Mouse (Mus musculus) limb, embryonic 14.5 days (tissue): ENCODE results near the gene Utp4. TPM values are rescaled to one million over a fixed set of nuclear protein-coding genes. Genes with fewer than 3 reads are reported as not detected.

Experiments
- ATAC-seq: fragments of 200-750 bp; cut with Nextera tagmentation; 2 replicates; pipeline ENCODE4 v1.8.0; 2017; ENCODE audit warnings: low read depth, moderate number of reproducible peaks, moderate TSS enrichment; ENCODE audit not compliant: low FRiP score
- DNase-seq: peaks from one replicate; pipeline ENCODE4 v3.0.0-alpha.2; 2015; ENCODE audit warnings: low spot score
- H3K27ac ChIP-seq: fragments of 300-500 bp; sonication (generic); replicated peaks from 2 replicates; pipeline ENCODE4 v1.5.1; 2014; ENCODE audit warnings: low read depth, mild to moderate bottlenecking, low read length, moderate library complexity, mixed read lengths
- H3K27me3 ChIP-seq: fragments of 300-500 bp; sonication (generic); 2 replicates; pipeline ENCODE4 v1.6.1; 2014; ENCODE audit warnings: low read length, mixed read lengths; ENCODE audit not compliant: control insufficient read depth, insufficient read depth
- H3K36me3 ChIP-seq: fragments of 300-500 bp; sonication (generic); 2 replicates; pipeline ENCODE4 v1.6.1; 2014; ENCODE audit warnings: mild to moderate bottlenecking, low read length, moderate library complexity, mixed read lengths; ENCODE audit not compliant: control insufficient read depth, insufficient read depth
- H3K4me1 ChIP-seq: fragments of 300-500 bp; sonication (generic); 2 replicates; pipeline ENCODE4 v1.6.1; 2014; ENCODE audit warnings: antibody characterized with exemption, low read length, mixed read lengths; ENCODE audit not compliant: control insufficient read depth, insufficient read depth
- H3K4me2 ChIP-seq: fragments of 300-500 bp; sonication (generic); replicated peaks from 2 replicates; pipeline ENCODE4 v1.6.1; 2014; ENCODE audit warnings: low read depth, mild to moderate bottlenecking, low read length, moderate library complexity; ENCODE audit not compliant: severe bottlenecking
- H3K4me3 ChIP-seq: fragments of 300-500 bp; sonication (generic); replicated peaks from 2 replicates; pipeline ENCODE4 v1.5.1; 2014; ENCODE audit warnings: low read length
- H3K9ac ChIP-seq: fragments of 300-500 bp; sonication (generic); 2 replicates; pipeline ENCODE4 v1.6.1; 2014; ENCODE audit warnings: mild to moderate bottlenecking, low read depth, low read length, moderate library complexity; ENCODE audit not compliant: severe bottlenecking
- H3K9me3 ChIP-seq: fragments of 300-500 bp; sonication (generic); 2 replicates; pipeline ENCODE4 v1.6.1; 2016; ENCODE audit warnings: low read length; ENCODE audit not compliant: control insufficient read depth
- POLR2A ChIP-seq: fragments of 200-500 bp; IDR thresholded peaks from 2 replicates; pipeline ENCODE4 v1.8.0; 2012; ENCODE audit warnings: inconsistent platforms, mild to moderate bottlenecking, moderate library complexity, borderline replicate concordance; ENCODE audit not compliant: insufficient read depth, insufficient read length; ENCODE audit errors: extremely low read depth
- WGBS: fragments of 180-500 bp; shearing (Covaris S2); extraction: QIAGEN DNeasy Blood & Tissue Kit; methylation state at CpG from one replicate; pipeline ENCODE4 v1.1.7; 2014; 5-methylcytosine and 5-hydroxymethylcytosine counted together
- polyA plus RNA-seq, 2 experiments: library from polyadenylated mRNA; depleted of rRNA in 1 of 2; stranded (reverse) in 1 of 2; unstranded in 1 of 2; fragments of >200 nt; fragmentation: Nextera tagmentation in 1 of 2; extraction: Ambion mirVana in 1 of 2; gene quantifications; 2 replicates each; pipeline versions ENCODE4 v1.2.1 to v1.2.3; 2012 to 2014

Utp4 gene
- polyA plus RNA-seq, 2 experiments, result 53.3 to 61.9 TPM

- Histone ChIP-seq H3K4me2 (peak overlapping the region; percentile 81), H3K4me3 (peak overlapping the region; percentile 90), H3K27me3 (no peaks in the 10 kb centered on the region), H3K9me3 (no peaks in the 10 kb centered on the region), H3K4me1 (peaks cover 20% of the 10 kb centered on the region), H3K36me3 (no peaks in the 10 kb centered on the region), H3K27ac (no peak overlapping the region), H3K9ac (peak overlapping the region; percentile 91)
- DNase-seq (no peak), ATAC-seq (no peak)
- no peak for TF ChIP-seq POLR2A
- 20% methylated on average over 14 of the region's 14 CpGs for WGBS
These were observed 43.8 kb downstream of the Utp4 start for GRCm38 (mm10) chr8:106937081-106937800.

DNA sequence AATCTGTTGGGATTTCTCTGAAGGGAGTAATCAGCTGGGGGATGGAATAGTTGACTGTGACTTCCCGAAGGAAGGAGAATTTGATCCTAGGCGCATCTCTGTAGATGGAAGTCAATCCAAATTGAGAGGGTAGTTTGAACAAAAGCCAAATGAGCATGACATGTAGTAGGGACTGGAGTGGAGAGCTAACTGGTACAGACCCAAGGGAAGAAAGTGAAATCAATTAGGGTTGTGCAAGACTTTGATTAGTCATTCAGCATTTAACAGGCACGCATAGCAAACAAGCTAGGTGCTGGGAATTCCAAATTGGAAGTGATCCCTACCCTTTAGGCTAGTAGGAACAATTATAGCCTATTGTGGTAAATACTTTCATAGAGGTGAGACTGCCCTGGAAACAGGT lies 48.4 kb downstream of the Utp4 start:
- no peak for TF ChIP-seq POLR2A
- no peak for ATAC-seq
- no peak overlapping the region for H3K4me2 ChIP-seq
- DNase-seq, result no peak
- peaks cover 16% of the 10 kb centered on the region for H3K4me1 ChIP-seq
- H3K27me3 ChIP-seq, result no peaks in the 10 kb centered on the region
- WGBS, result 89% methylated on average over 3 of the region's 3 CpGs
- no peaks in the 10 kb centered on the region for H3K9me3 ChIP-seq
- H3K27ac ChIP-seq, result no peak overlapping the region
- H3K36me3 ChIP-seq, result no peaks in the 10 kb centered on the region
- no peak overlapping the region for H3K4me3 ChIP-seq
- H3K9ac ChIP-seq, result no peak overlapping the region

GRCm38 (mm10) chr8:106943874-106944418 lies 50.5 kb downstream of the Utp4 start:
- TF ChIP-seq POLR2A, result no peak
- WGBS, result 89% methylated on average over 3 of the region's 3 CpGs
- H3K9me3 ChIP-seq, result no peaks in the 10 kb centered on the region
- H3K4me2 ChIP-seq, result no peak overlapping the region
- H3K36me3 ChIP-seq, result no peaks in the 10 kb centered on the region
- H3K27ac ChIP-seq, result no peak overlapping the region
- no peaks in the 10 kb centered on the region for H3K27me3 ChIP-seq
- DNase-seq (no peak), ATAC-seq (no peak)
- no peak overlapping the region for H3K9ac ChIP-seq
- no peak overlapping the region for H3K4me3 ChIP-seq
- H3K4me1 ChIP-seq, result 0 out of 2 replicates have a peak, but pooled peaks cover 4% of the 10 kb centered on the region

GRCm38 (mm10) chr8:106944756-106945155 lies 51.3 kb downstream of the Utp4 start:
- WGBS, result 56% methylated on average over 3 of the region's 3 CpGs
- Histone ChIP-seq H3K4me2 (no peak overlapping the region), H3K4me1 (0 out of 2 replicates have a peak, but pooled peaks cover 4% of the 10 kb centered on the region), H3K36me3 (no peaks in the 10 kb centered on the region), H3K9ac (no peak overlapping the region), H3K9me3 (no peaks in the 10 kb centered on the region), H3K27me3 (no peaks in the 10 kb centered on the region), H3K27ac (no peak overlapping the region), H3K4me3 (no peak overlapping the region)
- DNase-seq (no peak), ATAC-seq (no peak)
- no peak for TF ChIP-seq POLR2A

DNA sequence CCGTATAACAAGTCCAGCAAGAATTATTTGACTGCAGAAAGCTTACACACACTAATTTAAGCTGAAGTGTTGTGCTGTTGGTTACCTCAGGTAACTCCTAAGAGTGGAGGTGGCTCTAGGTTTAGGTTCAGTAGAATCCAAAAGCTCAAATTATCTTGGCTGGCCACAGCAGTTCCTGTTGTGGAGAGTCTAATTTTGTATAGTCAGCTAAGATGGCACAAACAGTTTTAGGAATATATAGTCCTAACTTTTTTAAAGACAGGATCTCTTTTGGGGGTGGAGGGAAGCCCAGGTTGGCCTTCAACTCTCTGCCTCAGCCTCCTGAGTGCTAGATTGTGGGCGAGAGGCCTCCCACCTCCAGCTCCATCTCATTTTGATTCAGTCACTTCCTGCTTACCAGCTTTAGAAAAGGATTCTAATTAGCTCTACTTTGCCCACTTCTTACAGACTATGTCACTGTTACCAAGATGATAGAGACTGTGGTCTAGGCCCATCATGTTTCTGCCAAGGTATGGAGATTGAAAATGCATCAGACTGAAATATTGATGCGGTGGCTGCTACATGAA lies 55.3 kb downstream of the Utp4 start:
- H3K4me3 ChIP-seq, result no peak overlapping the region
- no peak for TF ChIP-seq POLR2A
- no peak overlapping the region for H3K27ac ChIP-seq
- H3K4me1 ChIP-seq, result 0 out of 2 replicates have a peak, but pooled peaks cover 4% of the 10 kb centered on the region
- no peak for ATAC-seq
- no peaks in the 10 kb centered on the region for H3K9me3 ChIP-seq
- 70% methylated on average over 3 of the region's 3 CpGs for WGBS
- DNase-seq, result no peak
- H3K36me3 ChIP-seq, result peaks cover 2% of the 10 kb centered on the region; the same call in 1 of the 2 replicates
- H3K27me3 ChIP-seq, result no peaks in the 10 kb centered on the region
- H3K4me2 ChIP-seq, result no peak overlapping the region
- no peak overlapping the region for H3K9ac ChIP-seq
